Mouse (Mus musculus) stomach, postnatal 0 days (tissue): ENCODE data around the gene Brox.

Experiments
- CTCF ChIP-seq: IDR thresholded peaks from 2 replicates; pipeline ENCODE4 v1.5.1; 2016; ENCODE audit warnings: antibody characterized with exemption, low read depth, mild to moderate bottlenecking, moderate library complexity
- EP300 ChIP-seq: optimal IDR thresholded peaks from 2 replicates; pipeline ENCODE3; 2016; ENCODE audit warnings: antibody characterized with exemption

- TF ChIP-seq CTCF = no peak
- no peak for TF ChIP-seq EP300
Observed at GRCm38 (mm10) chr1:183289576-183289975, 7.5 kb downstream of the Brox start.
